Mouse (Mus musculus) forebrain, embryonic 12.5 days (tissue): ENCODE results near the gene Fam120a. TPM values are rescaled to one million over a fixed set of nuclear protein-coding genes. Genes with fewer than 3 reads are reported as not detected.

Experiments used
- ATAC-seq: fragments of 200-750 bp; cut with Nextera tagmentation; 2 replicates; pipeline ENCODE4 v1.8.0; 2017; ENCODE audit warnings: moderate TSS enrichment; ENCODE audit not compliant: low FRiP score
- H3K27ac ChIP-seq: fragments of 300-500 bp; sonication (generic); 2 replicates; pipeline ENCODE4 v1.5.1; 2016; ENCODE audit warnings: mild to moderate bottlenecking
- H3K27me3 ChIP-seq: fragments of 300-500 bp; sonication (generic); 2 replicates; pipeline ENCODE4 v1.6.1; 2016; ENCODE audit warnings: mild to moderate bottlenecking
- H3K36me3 ChIP-seq: fragments of 300-500 bp; sonication (generic); replicated peaks from 2 replicates; pipeline ENCODE4 v1.6.1; 2016; ENCODE audit warnings: mild to moderate bottlenecking
- H3K4me1 ChIP-seq: fragments of 300-500 bp; sonication (generic); 2 replicates; pipeline ENCODE4 v1.6.1; 2016
- H3K4me2 ChIP-seq: fragments of 300-500 bp; sonication (generic); 2 replicates; pipeline ENCODE4 v1.6.1; 2016; ENCODE audit warnings: mild to moderate bottlenecking, moderate library complexity
- H3K4me3 ChIP-seq: fragments of 300-500 bp; sonication (generic); replicated peaks from 2 replicates; pipeline ENCODE4 v1.5.1; 2016; ENCODE audit warnings: mild to moderate bottlenecking
- H3K9ac ChIP-seq: fragments of 300-500 bp; sonication (generic); 2 replicates; pipeline ENCODE4 v1.6.1; 2016; ENCODE audit warnings: mild to moderate bottlenecking
- H3K9me3 ChIP-seq: fragments of 300-500 bp; sonication (generic); 2 replicates; pipeline ENCODE4 v1.6.1; 2016
- WGBS: fragments of 180-500 bp; shearing (Covaris S2); methylation state at CpG from one replicate; pipeline ENCODE4 v1.1.7; 2016; 5-methylcytosine and 5-hydroxymethylcytosine counted together
- polyA plus RNA-seq: library from polyadenylated mRNA; unstranded; fragments of >200 nt; fragmentation: Nextera tagmentation; extraction: Ambion mirVana; gene quantifications from 2 replicates; pipeline ENCODE4 v1.2.1, GENCODE M21; 2016

The Fam120a gene
- polyA plus RNA-seq, 1 experiment from 2014 or later = 18.5 TPM

GRCm38 (mm10) chr13:48841905-48842592, 125.8 kb downstream of the Fam120a start:
- peaks cover 8% of the 10 kb centered on the region; the same call in 1 of the 2 replicates for H3K4me1 ChIP-seq
- WGBS = 71% methylated on average over 5 of the region's 5 CpGs
- no peak overlapping the region for H3K27ac ChIP-seq
- no peak overlapping the region for H3K4me2 ChIP-seq
- no peaks in the 10 kb centered on the region for H3K9me3 ChIP-seq
- no peak overlapping the region for H3K4me3 ChIP-seq
- ATAC-seq = no peak
- H3K9ac ChIP-seq = no peak overlapping the region
- H3K27me3 ChIP-seq = no peaks in the 10 kb centered on the region
- peaks cover 6% of the 10 kb centered on the region for H3K36me3 ChIP-seq

GRCm38 (mm10) chr13:48838284-48838683, 129.5 kb downstream of the Fam120a start:
- Histone ChIP-seq H3K4me2 (no peak overlapping the region), H3K27ac (no peak overlapping the region), H3K9me3 (no peaks in the 10 kb centered on the region), H3K27me3 (no peaks in the 10 kb centered on the region), H3K36me3 (peaks cover 15% of the 10 kb centered on the region), H3K4me1 (peaks cover 8% of the 10 kb centered on the region; the same call in 1 of the 2 replicates), H3K9ac (no peak overlapping the region), H3K4me3 (no peak overlapping the region)
- WGBS = 83% methylated on average over 2 of the region's 2 CpGs
- ATAC-seq = no peak

DNA sequence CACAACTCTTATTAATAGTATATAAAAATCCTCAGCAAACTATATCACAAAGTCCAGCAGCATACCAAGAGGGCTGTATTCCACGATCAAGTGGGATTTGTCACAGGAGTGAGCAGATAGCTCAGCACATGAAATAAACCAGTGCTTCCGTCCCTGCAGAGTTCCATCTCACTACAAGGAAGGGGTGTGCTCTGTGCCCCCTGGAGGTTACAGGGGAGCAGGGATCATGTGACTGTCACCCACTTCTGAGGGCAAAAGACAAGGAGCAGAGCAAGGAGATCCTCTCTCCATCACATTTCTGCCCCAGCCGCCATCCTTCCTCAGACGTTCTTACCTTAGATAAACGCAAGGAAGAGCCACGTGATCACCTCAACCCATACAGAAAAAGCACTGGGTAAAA, 130.3 kb downstream of the Fam120a start:
- H3K4me2 ChIP-seq = no peak overlapping the region
- no peak overlapping the region for H3K4me3 ChIP-seq
- H3K4me1 ChIP-seq = peaks cover 8% of the 10 kb centered on the region; the same call in 1 of the 2 replicates
- H3K9me3 ChIP-seq = no peaks in the 10 kb centered on the region
- H3K36me3 ChIP-seq = peaks cover 15% of the 10 kb centered on the region
- no peak for ATAC-seq
- no peak overlapping the region for H3K9ac ChIP-seq
- no peaks in the 10 kb centered on the region for H3K27me3 ChIP-seq
- WGBS = 93% methylated on average over 6 of the region's 6 CpGs
- H3K27ac ChIP-seq = no peak overlapping the region

- ATAC-seq = peak; percentile 69
- H3K9ac ChIP-seq = no peak overlapping the region
- H3K27me3 ChIP-seq = no peaks in the 10 kb centered on the region
- H3K4me2 ChIP-seq = no peak overlapping the region
- H3K9me3 ChIP-seq = no peaks in the 10 kb centered on the region
- WGBS = 75% methylated on average over 14 of the region's 14 CpGs
- H3K36me3 ChIP-seq = peaks cover 65% of the 10 kb centered on the region
- no peaks in the 10 kb centered on the region for H3K4me1 ChIP-seq
- no peak overlapping the region for H3K4me3 ChIP-seq
- H3K27ac ChIP-seq = no peak overlapping the region
Measured at GRCm38 (mm10) chr13:48830528-48831250, 137.1 kb downstream of the Fam120a start.

GRCm38 (mm10) chr13:48829780-48830179, 138.0 kb downstream of the Fam120a start:
- Histone ChIP-seq H3K36me3 (peaks cover 70% of the 10 kb centered on the region), H3K9ac (no peak overlapping the region), H3K4me3 (no peak overlapping the region), H3K9me3 (no peaks in the 10 kb centered on the region), H3K27ac (no peak overlapping the region), H3K4me1 (no peaks in the 10 kb centered on the region), H3K4me2 (no peak overlapping the region), H3K27me3 (no peaks in the 10 kb centered on the region)
- no peak for ATAC-seq
- 89% methylated on average over 4 of the region's 4 CpGs for WGBS

Other genes with a start within 250 kb of the Fam120a start
- gene Phf2, start 96.9 kb downstream of the Fam120a start, polyA plus RNA-seq = 11.9 and 14.7 TPM in 2 replicates
- gene Wnk2, start 180.0 kb upstream of the Fam120a start, polyA plus RNA-seq = 11.4 and 13.7 TPM in 2 replicates
- gene Ninj1, start 219.5 kb upstream of the Fam120a start, polyA plus RNA-seq = 14.3 and 16.9 TPM in 2 replicates
- gene Card19, start 248.0 kb upstream of the Fam120a start, polyA plus RNA-seq = 15.3 and 17.2 TPM in 2 replicates